Mouse (Mus musculus) liver, embryonic 16.5 days (tissue): ENCODE data around the gene Map3k6. TPM values are rescaled to one million over a fixed set of nuclear protein-coding genes. Genes with fewer than 3 reads are reported as not detected.

Experiments used
- microRNA-seq: library from miRNA; unstranded; fragments of <30 nt; microRNA quantifications from one replicate; pipeline ENCODE4, GENCODE M21; 2016
- polyA plus RNA-seq: library from polyadenylated mRNA; unstranded; fragments of >200 nt; fragmentation: Nextera tagmentation; extraction: Ambion mirVana; gene quantifications from 2 replicates; pipeline ENCODE4 v1.2.1, GENCODE M21; 2015

Gene Map3k6
- polyA plus RNA-seq, 1 experiment from 2014 or later, result 3.0 TPM

Small RNA genes lying within 50 kb of the gene (microRNA-seq; reads per million reads assigned to microRNA genes)
- gene Mir7017, result not detected

Other genes with a start within 250 kb of the Map3k6 start
- 0.70 and 1.6 TPM in 2 replicates for gene Ahdc1, start 229.6 kb upstream of the Map3k6 start, polyA plus RNA-seq
- gene Wasf2, start 110.3 kb upstream of the Map3k6 start, polyA plus RNA-seq, result 41.4 and 42.7 TPM in 2 replicates
- gene Cd164l2, start 28.7 kb upstream of the Map3k6 start, polyA plus RNA-seq, result 0.13 TPM in 1 of 2 replicates, not detected in the other
- not detected in 2 replicates for gene Gpr3, start 28.3 kb upstream of the Map3k6 start, polyA plus RNA-seq
- gene Sytl1, start 22.3 kb downstream of the Map3k6 start, polyA plus RNA-seq, result 1.1 and 1.4 TPM in 2 replicates
- 32.7 and 34.9 TPM in 2 replicates for gene Tmem222, start 37.0 kb downstream of the Map3k6 start, polyA plus RNA-seq
- gene Wdtc1, start 112.7 kb downstream of the Map3k6 start, polyA plus RNA-seq, result 6.2 and 8.1 TPM in 2 replicates
- 2.9 and 3.3 TPM in 2 replicates for gene Slc9a1, start 128.9 kb downstream of the Map3k6 start, polyA plus RNA-seq
- gene Tent5b, start 239.3 kb downstream of the Map3k6 start, polyA plus RNA-seq, result 0.09 and 0.12 TPM in 2 replicates